Mouse (Mus musculus) ovary, adult 10 weeks (tissue): ENCODE results near the gene Olfr1243. TPM values are rescaled to one million over a fixed set of nuclear protein-coding genes. Genes with fewer than 3 reads are reported as not detected.

Source experiments
- polyA plus RNA-seq: library from polyadenylated mRNA; stranded (reverse); fragments of 350-450 nt; fragmentation: Illumina TruSeq; extraction: RNeasy Lipid Tissue Mini Kit (QIAGEN cat#74804); gene quantifications from one replicate; pipeline ENCODE4 v1.2.3, GENCODE M21; 2014

Olfr1243 gene
- not detected for polyA plus RNA-seq

GRCm38 (mm10) chr2:89531387-89531786 is at the start of gene Olfr1243:
Olfr1243 (minus strand) TSS chr2:89531487.

DNA sequence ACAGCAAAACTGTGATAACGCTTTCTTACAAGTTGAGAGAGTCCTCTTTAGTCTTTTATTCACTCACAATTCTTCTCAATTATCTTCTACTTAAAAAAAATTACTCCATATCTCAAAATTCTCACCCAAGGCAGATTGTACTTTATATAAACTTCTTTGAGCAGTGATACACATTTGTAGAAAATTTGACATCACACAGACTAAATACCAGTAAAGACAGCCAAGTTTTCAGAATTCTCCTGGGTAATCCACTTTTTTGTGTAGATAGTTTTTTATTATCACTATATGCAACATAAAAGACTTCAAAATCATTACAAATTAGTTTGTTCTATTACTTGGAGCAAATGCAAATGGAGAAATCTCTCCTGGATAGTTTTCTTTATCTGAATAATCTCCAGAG is 47.1 kb upstream of the Olfr1243 start, which contains the start of gene Olfr1245:
Gene Olfr1245 (minus strand): TSS at position 101 of the 400 bp plus-strand sequence.

DNA sequence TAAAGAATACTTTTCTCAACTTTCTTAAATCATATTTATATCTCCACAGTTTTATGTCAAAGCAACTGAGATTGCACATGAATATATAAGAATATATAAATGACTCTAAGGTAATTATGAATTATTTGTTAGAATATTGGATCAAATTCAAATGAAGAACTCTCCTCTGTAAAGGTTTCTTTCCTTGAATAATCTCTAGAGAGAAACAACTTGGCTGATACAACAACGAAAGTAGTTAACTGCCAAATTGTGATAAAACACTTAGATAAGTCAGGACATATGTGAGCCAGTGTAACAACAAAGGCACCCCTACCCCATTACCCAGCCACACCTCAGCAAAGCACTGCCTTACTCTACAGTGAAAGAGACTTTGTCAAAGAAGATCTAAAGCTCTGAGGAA is 33.1 kb downstream of the Olfr1243 start, which contains the start of gene Olfr1242:
Gene Olfr1242 (minus strand): TSS at position 101 of the 400 bp plus-strand sequence.

GRCm38 (mm10) chr2:89487026-89487425 is 44.3 kb downstream of the Olfr1243 start, which contains the start of gene Olfr1241:
Olfr1241 (minus strand) TSS chr2:89487126.

Other genes starting within 250 kb of the Olfr1243 start
- gene Olfr1229, start 243.5 kb downstream of the Olfr1243 start, polyA plus RNA-seq, result not detected
- not detected for gene Olfr1230, start 234.2 kb downstream of the Olfr1243 start, polyA plus RNA-seq
- gene Olfr1231, start 224.4 kb downstream of the Olfr1243 start, polyA plus RNA-seq, result not detected
- not detected for gene Olfr1232, start 201.8 kb downstream of the Olfr1243 start, polyA plus RNA-seq
- not detected for gene Olfr1233, start 189.1 kb downstream of the Olfr1243 start, polyA plus RNA-seq
- not detected for gene Olfr1234, start 166.6 kb downstream of the Olfr1243 start, polyA plus RNA-seq
- gene Olfr1238, start 121.8 kb downstream of the Olfr1243 start, polyA plus RNA-seq, result not detected
- not detected for gene Olfr1239, start 111.1 kb downstream of the Olfr1243 start, polyA plus RNA-seq
- gene Olfr1240, start 88.5 kb downstream of the Olfr1243 start, polyA plus RNA-seq, result not detected
- gene Olfr1241, start 44.4 kb downstream of the Olfr1243 start, polyA plus RNA-seq, result not detected
- gene Olfr1242, start 33.2 kb downstream of the Olfr1243 start, polyA plus RNA-seq, result not detected
- not detected for gene Olfr1245, start 47.0 kb upstream of the Olfr1243 start, polyA plus RNA-seq
- not detected for gene Olfr1246, start 61.7 kb upstream of the Olfr1243 start, polyA plus RNA-seq
- not detected for gene Olfr1247, start 82.6 kb upstream of the Olfr1243 start, polyA plus RNA-seq
- gene Olfr1248, start 86.8 kb upstream of the Olfr1243 start, polyA plus RNA-seq, result not detected
- gene Olfr1249, start 103.5 kb upstream of the Olfr1243 start, polyA plus RNA-seq, result not detected
- gene Olfr1250, start 130.0 kb upstream of the Olfr1243 start, polyA plus RNA-seq, result not detected
- 1.1 TPM for gene Olfr1251, start 140.4 kb upstream of the Olfr1243 start, polyA plus RNA-seq
- not detected for gene Olfr1252, start 193.5 kb upstream of the Olfr1243 start, polyA plus RNA-seq
- gene Olfr1253, start 225.6 kb upstream of the Olfr1243 start, polyA plus RNA-seq, result not detected